Mouse (Mus musculus): ENCODE results near the gene Spata6. TPM values are rescaled to one million over a fixed set of nuclear protein-coding genes. Genes with fewer than 3 reads are reported as not detected.

Gene Spata6
- not detected in 2 replicates for polyA plus RNA-seq (2012)

DNA sequence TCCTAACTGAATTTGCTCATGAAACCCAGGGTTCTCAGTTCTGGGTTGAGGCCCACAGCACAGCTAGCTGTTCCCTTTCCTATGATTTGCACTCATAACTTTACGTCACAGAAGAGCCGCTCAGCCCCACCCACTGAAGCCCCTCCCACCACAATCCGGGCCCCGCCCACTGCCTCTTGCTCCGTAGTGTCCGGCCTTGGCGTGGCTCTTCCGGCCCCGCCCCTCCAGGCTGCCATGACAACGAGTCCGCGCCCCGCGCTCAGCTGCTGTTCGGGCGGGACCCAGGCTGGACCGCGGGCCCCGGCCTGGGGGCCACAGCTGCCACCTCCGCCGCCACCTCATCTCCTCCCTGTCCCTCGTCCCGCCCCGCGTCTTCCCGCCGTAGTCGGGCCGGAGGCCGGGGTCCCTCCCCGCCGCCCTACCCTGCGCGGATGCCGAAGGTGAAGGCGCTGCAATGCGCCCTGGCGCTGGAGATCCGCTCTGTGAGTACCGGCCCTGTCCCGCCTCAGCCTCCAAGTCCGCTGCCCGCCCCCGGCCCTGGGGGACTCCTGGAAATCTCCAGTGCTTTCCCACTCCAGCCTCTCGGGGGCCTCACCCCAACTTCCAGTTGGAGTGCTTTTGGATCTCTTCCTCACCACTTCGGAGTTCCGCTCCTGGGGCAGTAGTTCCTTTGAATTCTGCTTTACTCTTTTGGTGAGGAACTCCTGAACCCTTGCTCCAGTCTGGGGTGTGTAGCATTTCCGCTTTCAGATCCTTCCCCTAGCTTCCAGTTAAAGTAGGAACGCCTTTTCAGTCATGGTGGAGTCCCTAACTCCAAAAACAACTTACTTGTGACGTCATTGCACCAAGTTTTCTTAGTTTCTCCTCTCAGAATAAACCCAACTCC, at the start of gene Spata6:
Gene Spata6, plus strand, starts transcription at position 209 of the 886 bp plus-strand sequence.
- TF ChIP-seq GATA1 (IDR thresholded peaks at IDR 0.05; ENCODE audit: low read length): no peak

DNA sequence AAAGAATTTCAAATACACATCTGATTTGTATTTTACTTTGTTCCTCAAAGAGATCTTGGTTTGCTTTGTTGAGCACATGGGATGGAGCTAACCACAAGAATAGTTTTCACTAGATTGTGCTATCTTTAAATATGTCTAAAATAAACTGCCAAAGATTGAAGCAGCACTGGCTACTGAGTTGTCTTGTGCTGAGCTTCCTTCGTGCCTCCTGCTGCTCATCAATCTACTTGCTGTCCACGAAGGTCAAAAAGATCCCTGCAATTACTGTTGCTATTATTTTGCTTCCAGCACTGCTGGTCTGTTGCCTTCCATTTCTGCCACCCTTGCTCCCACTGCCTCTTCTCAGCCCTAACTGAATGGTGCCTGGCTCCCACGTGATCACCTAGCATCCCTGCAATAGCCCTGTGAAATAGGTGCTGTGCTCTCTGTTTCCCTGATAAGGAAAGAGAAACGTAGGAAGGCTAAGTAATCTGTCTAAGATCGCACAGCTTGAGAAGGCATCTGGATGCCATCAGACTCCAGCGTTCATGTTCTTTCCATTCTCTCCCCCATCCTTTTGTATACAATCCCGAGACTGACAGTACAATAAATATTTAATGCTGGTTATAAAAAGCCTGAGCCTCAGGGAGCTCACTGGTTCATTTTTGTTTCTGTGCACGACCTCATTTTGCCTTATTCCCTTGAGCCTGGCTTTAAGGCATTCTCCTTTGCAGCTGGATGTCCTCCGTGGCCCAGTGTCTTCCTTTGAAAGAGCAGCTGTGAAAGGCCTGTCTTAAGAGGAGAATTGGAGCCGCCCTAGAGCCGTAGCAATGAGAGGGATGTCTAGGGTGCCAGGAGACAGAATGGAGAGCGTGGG, 49.0 kb upstream of the Spata6 start:
- no peak for TF ChIP-seq GATA1 (IDR thresholded peaks at IDR 0.05; ENCODE audit: low read length)

DNA sequence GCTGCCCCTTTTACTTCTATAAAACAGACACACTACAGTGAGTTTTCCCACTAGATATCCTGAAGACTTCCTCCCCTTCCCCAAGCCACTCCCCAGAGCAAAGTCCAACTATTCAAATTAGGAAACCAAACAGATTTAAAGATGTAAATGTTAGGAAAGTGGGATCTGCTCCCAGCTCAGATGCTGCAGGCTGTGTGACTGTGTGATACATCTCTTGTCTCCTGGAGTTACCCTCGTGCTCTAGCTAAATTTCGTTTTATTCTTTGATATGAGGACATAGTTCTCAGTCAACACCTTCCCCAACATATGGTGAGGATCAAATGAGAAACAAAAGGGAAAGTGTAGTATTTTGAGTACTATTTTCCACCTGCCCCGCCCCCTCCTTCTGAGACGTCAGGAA, 48.3 kb upstream of the Spata6 start:
- TF ChIP-seq GATA1 (IDR thresholded peaks at IDR 0.05; ENCODE audit: low read length): no peak

DNA sequence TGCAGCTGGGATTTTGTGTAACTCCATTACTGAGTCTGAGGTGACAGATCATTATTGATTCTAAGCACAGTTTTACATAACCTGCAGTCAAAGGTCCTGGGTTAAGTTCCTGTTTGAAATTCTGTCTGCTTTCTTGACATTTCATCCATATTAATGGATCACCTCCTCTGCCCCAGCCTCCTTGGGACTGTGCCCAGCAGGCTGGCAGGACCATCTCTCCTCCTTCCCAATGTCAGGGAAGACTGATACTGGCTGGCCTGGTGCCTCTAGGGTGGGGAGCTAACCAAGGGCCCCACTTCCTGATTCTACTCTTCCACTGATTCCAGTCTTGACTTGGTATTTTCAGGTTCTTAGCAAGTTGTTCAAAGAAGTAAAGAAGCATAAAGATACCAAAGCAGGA, 45.9 kb upstream of the Spata6 start:
- TF ChIP-seq GATA1 (IDR thresholded peaks at IDR 0.05; ENCODE audit: low read length): no peak

DNA sequence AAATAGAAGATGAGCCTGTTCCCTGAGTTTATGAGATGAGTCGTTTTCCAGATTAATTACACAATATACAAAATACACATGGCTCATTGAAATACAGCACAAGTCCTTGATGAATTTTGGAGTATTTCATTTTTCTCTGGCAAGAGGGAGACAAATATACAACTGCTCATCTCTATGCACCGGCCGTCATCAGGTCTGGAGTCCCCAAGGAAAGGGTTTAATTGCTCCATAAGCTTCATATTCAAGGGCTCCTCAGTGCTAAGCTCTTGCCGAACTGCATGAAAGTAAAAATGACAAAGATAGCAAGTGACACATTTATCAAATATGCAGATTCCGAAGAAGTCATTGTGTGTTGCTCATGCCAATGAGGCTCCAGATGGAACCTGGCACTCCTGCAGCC, 37.9 kb upstream of the Spata6 start:
- no peak for TF ChIP-seq GATA1 (IDR thresholded peaks at IDR 0.05; ENCODE audit: low read length)

DNA sequence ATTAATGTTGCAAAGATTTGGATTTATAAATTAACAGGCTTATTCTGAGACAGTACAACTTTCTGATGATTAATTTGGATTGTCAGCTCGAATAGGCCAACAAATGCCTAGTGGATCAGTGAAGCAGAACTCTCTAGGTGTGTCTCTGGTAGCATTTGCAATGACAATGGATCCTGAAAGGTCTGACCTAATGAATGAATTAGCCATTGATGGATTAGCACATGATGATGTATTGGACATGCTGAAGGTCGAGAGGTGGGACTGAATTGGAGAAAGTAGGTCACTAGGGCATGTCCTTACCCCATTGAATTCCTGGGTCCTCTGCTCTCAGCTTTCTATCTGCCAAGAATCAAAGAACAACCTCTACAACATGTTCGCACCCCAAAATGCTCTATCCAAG, 37.0 kb upstream of the Spata6 start:
- TF ChIP-seq GATA1 (IDR thresholded peaks at IDR 0.05; ENCODE audit: low read length): no peak

DNA sequence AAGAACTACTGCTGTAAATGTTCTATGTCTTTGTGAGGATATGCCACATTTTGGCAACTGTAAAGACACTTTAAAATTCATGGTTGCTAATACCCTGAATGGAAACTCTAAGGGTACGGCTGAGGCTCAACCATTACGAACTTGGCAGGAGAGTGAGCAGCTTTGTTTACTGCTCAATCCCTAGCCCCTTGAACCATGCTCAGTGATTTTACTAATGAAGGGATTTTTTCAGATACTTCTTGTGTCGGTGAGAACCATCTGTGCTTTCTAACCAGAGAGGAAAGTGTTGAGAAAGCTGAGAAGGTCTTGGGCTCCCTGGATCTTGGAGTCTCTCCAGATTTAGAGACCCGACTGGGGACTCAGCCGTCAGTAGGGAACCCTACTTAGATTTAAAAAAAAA, 35.9 kb upstream of the Spata6 start:
- TF ChIP-seq GATA1 (IDR thresholded peaks at IDR 0.05; ENCODE audit: low read length): no peak

DNA sequence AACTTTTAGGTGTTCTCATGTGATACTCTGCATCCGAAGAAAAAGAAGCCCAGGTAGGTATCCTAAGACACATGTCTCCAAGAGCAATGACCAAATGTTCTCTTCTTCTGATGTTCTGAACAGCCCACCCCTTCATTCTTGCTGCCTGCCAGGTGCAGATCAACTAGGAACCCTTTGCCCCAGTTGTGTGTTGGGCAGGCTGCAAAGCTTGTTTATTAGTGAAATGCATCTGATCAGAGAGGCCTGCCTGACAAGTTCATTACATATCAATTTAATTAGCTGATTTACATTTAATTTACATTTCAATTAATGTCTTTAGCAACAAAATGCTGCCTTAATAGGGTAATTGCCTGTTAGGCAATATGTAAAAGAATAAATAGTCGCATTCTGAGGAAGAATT, 33.8 kb upstream of the Spata6 start:
- TF ChIP-seq GATA1 (IDR thresholded peaks at IDR 0.05; ENCODE audit: low read length): no peak

DNA sequence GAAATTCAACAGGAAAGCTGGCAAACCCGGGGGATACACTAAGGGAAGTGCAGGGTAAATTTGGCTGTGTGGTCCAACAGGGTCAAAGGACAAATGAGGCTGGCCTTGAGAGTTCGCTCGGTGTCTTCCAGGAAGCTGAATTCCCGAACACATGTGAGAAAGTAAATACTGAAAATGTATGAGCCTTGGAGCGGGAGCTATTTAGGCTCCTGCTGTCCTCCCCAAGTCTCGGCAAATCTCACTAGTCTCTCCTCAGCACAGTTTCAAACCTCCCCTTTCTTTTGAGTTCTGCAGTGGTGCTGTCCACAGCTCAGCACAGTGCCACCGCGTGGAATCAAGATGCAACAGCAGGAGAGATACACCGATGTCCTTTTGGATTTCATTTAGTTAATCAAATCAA, 32.8 kb upstream of the Spata6 start:
- no peak for TF ChIP-seq GATA1 (IDR thresholded peaks at IDR 0.05; ENCODE audit: low read length)

DNA sequence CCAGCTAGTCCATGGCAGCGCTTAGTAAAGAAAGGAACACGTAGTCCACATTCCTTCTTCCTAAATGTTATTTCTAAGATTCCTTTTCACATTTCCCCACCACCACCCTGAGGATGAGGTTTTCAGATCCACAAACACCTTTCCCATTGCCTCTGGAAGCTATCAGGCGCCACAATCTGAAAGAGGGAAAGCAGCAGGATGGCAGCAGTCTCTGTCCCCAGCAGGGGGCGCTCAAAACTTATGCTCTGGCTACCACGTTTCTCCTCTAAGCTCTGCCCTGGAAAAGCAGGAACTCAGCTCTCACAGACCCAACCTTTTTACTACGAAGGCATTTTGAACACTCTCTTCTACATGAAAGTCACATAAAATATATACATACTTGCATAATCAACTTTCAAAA, 32.2 kb upstream of the Spata6 start:
- no peak for TF ChIP-seq GATA1 (IDR thresholded peaks at IDR 0.05; ENCODE audit: low read length)

DNA sequence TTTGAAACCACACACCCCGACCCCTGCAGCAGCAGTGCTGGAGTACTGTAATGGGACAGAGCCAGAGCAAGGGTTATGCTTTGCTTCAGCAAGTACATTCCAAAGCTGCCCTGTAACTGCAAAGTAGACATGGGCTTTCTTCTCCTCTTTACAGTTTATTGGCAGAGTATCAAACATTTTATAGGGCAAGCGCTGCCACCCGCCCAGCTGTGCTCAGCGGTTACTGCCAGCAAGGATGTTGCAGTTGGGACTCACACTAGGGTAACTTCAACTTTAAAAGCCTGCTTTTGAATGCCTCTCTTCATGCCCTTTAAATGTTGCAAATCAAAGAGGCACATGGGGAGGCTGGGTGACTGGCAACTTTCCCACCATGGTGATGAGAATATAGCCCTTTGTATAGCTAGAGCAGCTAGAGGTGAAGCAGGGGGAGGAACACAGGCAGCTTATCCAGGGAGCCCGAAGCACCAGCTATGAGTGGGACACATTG, 28.7 kb upstream of the Spata6 start:
- TF ChIP-seq GATA1 (IDR thresholded peaks at IDR 0.05; ENCODE audit: low read length): no peak

DNA sequence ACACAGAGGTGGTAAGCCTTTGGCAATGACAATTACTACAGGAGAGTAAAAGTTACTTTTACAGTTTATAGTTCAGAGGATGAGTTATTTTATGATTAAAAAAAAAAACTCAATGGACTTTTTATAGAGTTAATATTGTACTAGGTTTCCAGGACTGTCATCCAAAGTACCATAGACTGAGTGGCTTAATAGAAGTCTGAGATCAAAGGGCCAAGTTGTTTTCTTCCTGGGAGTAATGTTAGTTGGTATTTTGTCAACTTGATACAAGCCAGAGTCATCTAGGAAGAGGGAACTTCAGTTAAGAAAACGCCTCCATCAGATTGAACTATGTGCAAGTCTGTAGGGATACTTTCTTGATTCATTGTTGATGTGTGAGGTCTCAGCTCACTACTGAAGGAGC, 18.4 kb upstream of the Spata6 start:
- no peak for TF ChIP-seq GATA1 (IDR thresholded peaks at IDR 0.05; ENCODE audit: low read length)

DNA sequence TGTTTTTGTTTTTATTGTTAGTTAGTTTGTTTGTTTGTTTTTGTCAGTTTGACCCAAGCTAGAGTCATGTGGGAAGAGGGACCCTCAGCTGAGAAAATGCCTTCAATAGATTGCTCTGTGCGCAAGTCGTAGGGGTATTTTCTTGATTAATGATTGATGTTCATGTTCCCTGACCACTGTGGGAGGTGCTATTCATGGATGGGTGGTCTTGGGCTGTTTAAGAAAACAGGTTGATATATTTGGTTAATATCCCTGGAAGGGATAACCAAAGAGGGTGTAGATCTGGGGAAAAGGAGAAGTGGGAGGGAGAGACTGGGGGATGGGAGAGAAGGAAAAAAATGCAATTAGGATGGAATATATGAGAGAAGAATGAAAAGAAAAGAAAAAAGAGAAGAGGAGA, 15.7 kb upstream of the Spata6 start:
- no peak for TF ChIP-seq GATA1 (IDR thresholded peaks at IDR 0.05; ENCODE audit: low read length)

DNA sequence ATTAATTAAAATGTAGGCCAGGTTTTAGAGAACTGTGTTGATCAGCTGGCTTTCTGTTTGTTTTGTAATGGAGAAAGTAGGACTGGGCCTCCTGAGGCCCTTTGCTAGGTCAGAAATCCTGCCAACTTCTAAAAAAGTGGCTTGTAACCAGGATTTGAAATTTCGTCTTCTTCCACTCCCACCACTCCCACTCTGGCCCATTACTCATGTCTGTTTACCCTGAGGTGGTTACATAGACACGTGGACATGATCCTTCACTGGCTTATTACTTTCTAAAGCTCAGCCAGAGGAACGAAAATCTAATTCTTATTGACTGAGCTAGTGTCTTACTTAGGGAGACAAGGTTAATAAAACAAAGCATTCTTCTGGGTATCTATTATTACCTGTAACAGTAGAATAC, 14.8 kb upstream of the Spata6 start:
- TF ChIP-seq GATA1 (IDR thresholded peaks at IDR 0.05; ENCODE audit: low read length): no peak

DNA sequence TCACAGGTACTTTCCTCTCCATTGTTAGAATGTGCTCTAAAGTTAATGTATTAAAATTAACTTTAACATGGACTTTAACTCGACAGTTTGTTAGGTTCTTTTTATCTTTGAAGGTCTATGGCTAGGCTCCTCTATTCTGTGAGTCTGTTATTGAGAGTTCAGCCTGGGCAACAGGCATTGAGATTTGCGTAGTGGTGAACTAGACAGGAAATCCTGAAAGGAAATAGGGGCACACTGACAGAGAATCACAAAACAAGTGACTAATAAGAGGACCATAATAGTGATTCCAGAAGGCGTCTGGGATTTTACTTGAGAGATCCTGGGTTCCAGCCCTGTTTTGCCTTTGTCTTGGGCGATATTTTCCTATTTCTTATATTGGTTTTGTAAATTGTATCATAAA, 488 bp upstream of the Spata6 start:
- no peak for TF ChIP-seq GATA1 (IDR thresholded peaks at IDR 0.05; ENCODE audit: low read length)

DNA sequence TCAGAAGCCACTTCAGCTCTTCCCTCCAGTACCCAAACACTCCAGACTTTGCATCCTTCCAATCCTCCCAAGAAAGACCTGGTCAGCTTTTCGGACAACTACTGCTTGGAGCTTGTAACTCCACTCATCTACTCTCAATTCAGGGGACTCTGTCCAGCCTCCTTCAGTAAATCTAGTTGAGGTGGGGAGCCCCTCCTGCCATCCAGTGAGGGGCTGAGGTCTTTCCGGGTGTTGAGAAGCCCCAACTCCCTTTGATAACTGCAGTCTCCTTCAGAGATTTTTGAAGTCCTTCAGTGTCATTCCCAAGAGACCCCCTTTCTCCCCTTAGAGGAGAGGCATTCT, 849 bp downstream of the Spata6 start:
- TF ChIP-seq GATA1 (IDR thresholded peaks at IDR 0.05; ENCODE audit: low read length): no peak
